Mouse (Mus musculus) limb, embryonic 10.5 days (tissue): ENCODE measurements at regions not wholly inside any gene's neighbourhood (a gene's known extent, or its start where the extent isn't known, plus 50 kb on each side); places are given as distances from the start of the nearest gene placed in this dataset. TPM values are rescaled to one million over a fixed set of nuclear protein-coding genes. Genes with fewer than 3 reads are reported as not detected.

ENCODE experiments used
- DNase-seq: peaks from one replicate; pipeline ENCODE4 v3.0.0-alpha.2; 2017; ENCODE audit warnings: low spot score
- H3K27ac ChIP-seq: fragments of 300-500 bp; sonication (generic); 2 replicates; pipeline ENCODE4 v1.5.1; 2016; ENCODE audit warnings: mild to moderate bottlenecking
- H3K27me3 ChIP-seq: fragments of 300-500 bp; sonication (generic); 2 replicates; pipeline ENCODE4 v1.6.1; 2016; ENCODE audit warnings: low read depth, mild to moderate bottlenecking; ENCODE audit not compliant: poor library complexity, severe bottlenecking
- H3K36me3 ChIP-seq: fragments of 300-500 bp; sonication (generic); 2 replicates; pipeline ENCODE4 v1.6.1; 2016; ENCODE audit warnings: mild to moderate bottlenecking, moderate library complexity
- H3K4me1 ChIP-seq: fragments of 300-500 bp; sonication (generic); 2 replicates; pipeline ENCODE4 v1.6.1; 2016
- H3K4me3 ChIP-seq: fragments of 300-500 bp; sonication (generic); 2 replicates; pipeline ENCODE4 v1.5.1; 2016; ENCODE audit warnings: mild to moderate bottlenecking, moderate library complexity
- H3K9me3 ChIP-seq: fragments of 300-500 bp; sonication (generic); replicated peaks from 2 replicates; pipeline ENCODE4 v1.6.1; 2016; ENCODE audit warnings: mild to moderate bottlenecking
- WGBS: fragments of 180-500 bp; shearing (Covaris S2); methylation state at CpG from one replicate; pipeline ENCODE4 v1.1.7; 2016; 5-methylcytosine and 5-hydroxymethylcytosine counted together
- microRNA-seq: library from miRNA; unstranded; fragments of <30 nt; microRNA quantifications from one replicate; pipeline ENCODE4, GENCODE M21; 2017

- DNase-seq, result peak; percentile 45
- Histone ChIP-seq H3K4me3 (no peak overlapping the region), H3K9me3 (no peaks in the 10 kb centered on the region), H3K27ac (peak overlapping the region; percentile 70), H3K27me3 (0 out of 2 replicates have a peak, but pooled peaks cover 9% of the 10 kb centered on the region), H3K4me1 (peaks cover 13% of the 10 kb centered on the region; the same call in 1 of the 2 replicates), H3K36me3 (no peaks in the 10 kb centered on the region)
- 75% methylated on average over 13 of the region's 13 CpGs for WGBS
Observed at GRCm38 (mm10) chr1:82150219-82151128, 82.4 kb upstream of the Gm9747 start.

- H3K4me1 ChIP-seq, result peaks cover 3% of the 10 kb centered on the region; the same call in 1 of the 2 replicates
- no peaks in the 10 kb centered on the region for H3K9me3 ChIP-seq
- no peak overlapping the region for H3K27ac ChIP-seq
- no peak overlapping the region for H3K4me3 ChIP-seq
- no peaks in the 10 kb centered on the region for H3K27me3 ChIP-seq
- H3K36me3 ChIP-seq, result no peaks in the 10 kb centered on the region
- DNase-seq, result no peak
Observed at GRCm38 (mm10) chr1:82155961-82156360, 77.0 kb upstream of the Gm9747 start.

- WGBS, result 94% methylated on average over 1 of the region's 1 CpGs
- no peaks in the 10 kb centered on the region for H3K9me3 ChIP-seq
- no peak for DNase-seq
- no peaks in the 10 kb centered on the region for H3K36me3 ChIP-seq
- H3K4me3 ChIP-seq, result no peak overlapping the region
- H3K4me1 ChIP-seq, result no peaks in the 10 kb centered on the region
- no peak overlapping the region for H3K27ac ChIP-seq
- H3K27me3 ChIP-seq, result no peaks in the 10 kb centered on the region
Observed at GRCm38 (mm10) chr1:82157013-82157412, 75.9 kb upstream of the Gm9747 start.

- 78% methylated on average over 3 of the region's 3 CpGs for whole genome bisulfite sequencing
- no peak for DNase-seq
- no peak overlapping the region for H3K27ac ChIP-seq
Observed at GRCm38 (mm10) chr1:82158466-82158865, 74.4 kb upstream of the Gm9747 start.

GRCm38 (mm10) chr1:82159201-82159600 lies 73.7 kb upstream of the Gm9747 start:
- no peak for DNase-seq
- no peaks in the 10 kb centered on the region for H3K4me1 ChIP-seq
- 95% methylated on average over 3 of the region's 3 CpGs for WGBS
- no peak overlapping the region for H3K4me3 ChIP-seq
- no peak overlapping the region for H3K27ac ChIP-seq
- no peaks in the 10 kb centered on the region for H3K27me3 ChIP-seq
- H3K36me3 ChIP-seq, result no peaks in the 10 kb centered on the region
- H3K9me3 ChIP-seq, result no peaks in the 10 kb centered on the region

More at GRCm38 (mm10) chr1:82158466-82158865, 74.4 kb upstream of the Gm9747 start:
- no peaks in the 10 kb centered on the region for H3K27me3 ChIP-seq
- H3K4me1 ChIP-seq, result no peaks in the 10 kb centered on the region
- no peak overlapping the region for H3K4me3 ChIP-seq
- no peaks in the 10 kb centered on the region for H3K36me3 ChIP-seq
- no peaks in the 10 kb centered on the region for H3K9me3 ChIP-seq

- 84% methylated on average over 6 of the region's 6 CpGs for WGBS
- H3K27me3 ChIP-seq, result no peaks in the 10 kb centered on the region
- no peak for DNase-seq
- no peaks in the 10 kb centered on the region for H3K36me3 ChIP-seq
- no peak overlapping the region for H3K27ac ChIP-seq
- H3K4me1 ChIP-seq, result no peaks in the 10 kb centered on the region
- no peaks in the 10 kb centered on the region for H3K9me3 ChIP-seq
- no peak overlapping the region for H3K4me3 ChIP-seq
Observed at GRCm38 (mm10) chr1:82162926-82163325, 70.0 kb upstream of the Gm9747 start.

GRCm38 (mm10) chr1:82168158-82168557 lies 64.8 kb upstream of the Gm9747 start:
- no peaks in the 10 kb centered on the region for H3K4me1 ChIP-seq
- no peaks in the 10 kb centered on the region for H3K9me3 ChIP-seq
- no peak overlapping the region for H3K27ac ChIP-seq
- no peak overlapping the region for H3K4me3 ChIP-seq
- H3K27me3 ChIP-seq, result no peaks in the 10 kb centered on the region
- 85% methylated on average over 4 of the region's 4 CpGs for WGBS
- H3K36me3 ChIP-seq, result no peaks in the 10 kb centered on the region
- no peak for DNase-seq

GRCm38 (mm10) chr1:82168949-82169348 lies 64.0 kb upstream of the Gm9747 start:
- no peaks in the 10 kb centered on the region for H3K9me3 ChIP-seq
- H3K36me3 ChIP-seq, result no peaks in the 10 kb centered on the region
- DNase-seq, result no peak
- no peaks in the 10 kb centered on the region for H3K4me1 ChIP-seq
- no peaks in the 10 kb centered on the region for H3K27me3 ChIP-seq
- no peak overlapping the region for H3K4me3 ChIP-seq
- WGBS, result 98% methylated on average over 2 of the region's 2 CpGs
- H3K27ac ChIP-seq, result no peak overlapping the region

GRCm38 (mm10) chr1:82180427-82180826 lies 52.5 kb upstream of the Gm9747 start:
- DNase-seq, result no peak
- no peaks in the 10 kb centered on the region for H3K36me3 ChIP-seq
- H3K27ac ChIP-seq, result no peak overlapping the region
- no peaks in the 10 kb centered on the region for H3K27me3 ChIP-seq
- H3K4me3 ChIP-seq, result no peak overlapping the region
- WGBS, result 75% methylated on average over 1 of the region's 1 CpGs
- no peaks in the 10 kb centered on the region for H3K4me1 ChIP-seq
- H3K9me3 ChIP-seq, result no peaks in the 10 kb centered on the region

Small RNA genes in the stretch of these regions (microRNA-seq; reads per million reads assigned to microRNA genes)
- gene Mir6344, result not detected
